Mouse (Mus musculus): ENCODE results near the gene Lyl1. TPM values are rescaled to one million over a fixed set of nuclear protein-coding genes. Genes with fewer than 3 reads are reported as not detected.

The Lyl1 gene
- polyA plus RNA-seq, 1 experiment from 2014 or later: 7.8 TPM

GRCm38 (mm10) chr8:84707267-84707883 is 6.1 kb downstream of the Lyl1 start:
- peak overlapping the region; percentile 52 for H3K4me2 ChIP-seq
- H3K9ac ChIP-seq: peak overlapping the region; percentile 26; the same call in 1 of the 2 replicates
- peaks cover 80% of the 10 kb centered on the region for H3K27me3 ChIP-seq
- H3K4me3 ChIP-seq (replicated peaks): peak overlapping the region; percentile 32
- peaks cover 75% of the 10 kb centered on the region for H3K4me1 ChIP-seq
- WGBS: 11% methylated on average over 22 of the region's 22 CpGs
- no peak for ATAC-seq (replicated peaks; ENCODE audit: low FRiP score)
- H3K36me3 ChIP-seq: no peaks in the 10 kb centered on the region
- no peaks in the 10 kb centered on the region for H3K9me3 ChIP-seq (replicated peaks)
- H3K27ac ChIP-seq: peak overlapping the region; percentile 60

- Histone ChIP-seq H3K36me3 (no peaks in the 10 kb centered on the region), H3K9ac (0 out of 2 replicates have a peak overlapping the region, but pooled peaks have one; percentile 14), H3K27me3 (peaks cover 76% of the 10 kb centered on the region), H3K9me3 (replicated peaks) (no peaks in the 10 kb centered on the region), H3K4me2 (peak overlapping the region; percentile 52), H3K4me3 (replicated peaks) (peak overlapping the region; percentile 32), H3K27ac (peak overlapping the region; percentile 60), H3K4me1 (peaks cover 82% of the 10 kb centered on the region)
- no peak for ATAC-seq (replicated peaks; ENCODE audit: low FRiP score)
- 14% methylated on average over 15 of the region's 15 CpGs for WGBS
Measured at GRCm38 (mm10) chr8:84708071-84708541, 6.8 kb downstream of the Lyl1 start.

- H3K27me3 ChIP-seq: peaks cover 76% of the 10 kb centered on the region
- WGBS: 12% methylated on average over 12 of the region's 12 CpGs
- H3K9me3 ChIP-seq (replicated peaks): no peaks in the 10 kb centered on the region
- H3K4me3 ChIP-seq (replicated peaks): no peak overlapping the region
- peak; percentile 41 for ATAC-seq (replicated peaks; ENCODE audit: low FRiP score)
- H3K4me1 ChIP-seq: peaks cover 85% of the 10 kb centered on the region
- no peak overlapping the region for H3K9ac ChIP-seq
- H3K4me2 ChIP-seq: no peak overlapping the region
- H3K36me3 ChIP-seq: no peaks in the 10 kb centered on the region
- no peak overlapping the region for H3K27ac ChIP-seq
Measured at GRCm38 (mm10) chr8:84708774-84709475, 7.7 kb downstream of the Lyl1 start.

GRCm38 (mm10) chr8:84709931-84710330 is 8.7 kb downstream of the Lyl1 start:
- no peaks in the 10 kb centered on the region for H3K36me3 ChIP-seq
- no peaks in the 10 kb centered on the region for H3K9me3 ChIP-seq (replicated peaks)
- H3K27ac ChIP-seq: no peak overlapping the region
- H3K9ac ChIP-seq: no peak overlapping the region
- peaks cover 76% of the 10 kb centered on the region for H3K27me3 ChIP-seq
- no peak overlapping the region for H3K4me2 ChIP-seq
- ATAC-seq (replicated peaks; ENCODE audit: low FRiP score): no peak
- peaks cover 85% of the 10 kb centered on the region for H3K4me1 ChIP-seq
- no peak overlapping the region for H3K4me3 ChIP-seq (replicated peaks)
- 82% methylated on average over 1 of the region's 1 CpGs for whole genome bisulfite sequencing

- Histone ChIP-seq H3K36me3 (no peaks in the 10 kb centered on the region), H3K4me3 (replicated peaks) (no peak overlapping the region), H3K9ac (0 out of 2 replicates have a peak overlapping the region, but pooled peaks have one; percentile 5), H3K27me3 (peaks cover 73% of the 10 kb centered on the region), H3K4me2 (no peak overlapping the region), H3K27ac (peak overlapping the region; percentile 90), H3K9me3 (replicated peaks) (no peaks in the 10 kb centered on the region), H3K4me1 (peaks cover 83% of the 10 kb centered on the region)
- ATAC-seq (replicated peaks; ENCODE audit: low FRiP score): no peak
- 49% methylated on average over 3 of the region's 3 CpGs for WGBS
Measured at GRCm38 (mm10) chr8:84711312-84711711, 10.1 kb downstream of the Lyl1 start.

- Histone ChIP-seq H3K9ac (0 out of 2 replicates have a peak overlapping the region, but pooled peaks have one; percentile 5), H3K9me3 (replicated peaks) (no peaks in the 10 kb centered on the region), H3K4me3 (replicated peaks) (no peak overlapping the region), H3K36me3 (peaks cover 4% of the 10 kb centered on the region; the same call in 1 of the 2 replicates), H3K4me2 (peak overlapping the region; percentile 38), H3K27ac (peak overlapping the region; percentile 90), H3K27me3 (peaks cover 72% of the 10 kb centered on the region), H3K4me1 (peaks cover 75% of the 10 kb centered on the region)
- ATAC-seq (replicated peaks; ENCODE audit: low FRiP score): peak; percentile 72
- 17% methylated on average over 11 of the region's 11 CpGs for WGBS
Measured at GRCm38 (mm10) chr8:84711933-84712758, 10.9 kb downstream of the Lyl1 start.

- H3K36me3 ChIP-seq: peaks cover 10% of the 10 kb centered on the region; the same call in 1 of the 2 replicates
- 21% methylated on average over 3 of the region's 3 CpGs for WGBS
- H3K27ac ChIP-seq: peak overlapping the region; percentile 90
- H3K4me3 ChIP-seq (replicated peaks): no peak overlapping the region
- no peaks in the 10 kb centered on the region for H3K9me3 ChIP-seq (replicated peaks)
- H3K27me3 ChIP-seq: peaks cover 72% of the 10 kb centered on the region
- ATAC-seq (replicated peaks; ENCODE audit: low FRiP score): no peak
- peaks cover 69% of the 10 kb centered on the region for H3K4me1 ChIP-seq
- peak overlapping the region; percentile 12; the same call in 1 of the 2 replicates for H3K4me2 ChIP-seq
- no peak overlapping the region for H3K9ac ChIP-seq
Measured at GRCm38 (mm10) chr8:84712759-84713120, 11.5 kb downstream of the Lyl1 start.

- H3K9ac ChIP-seq: no peak overlapping the region
- WGBS: 29% methylated on average over 4 of the region's 4 CpGs
- no peak overlapping the region for H3K4me3 ChIP-seq (replicated peaks)
- ATAC-seq (replicated peaks; ENCODE audit: low FRiP score): no peak
- H3K4me1 ChIP-seq: peaks cover 63% of the 10 kb centered on the region
- H3K27me3 ChIP-seq: peaks cover 70% of the 10 kb centered on the region
- peaks cover 11% of the 10 kb centered on the region; the same call in 1 of the 2 replicates for H3K36me3 ChIP-seq
- peak overlapping the region; percentile 12; the same call in 1 of the 2 replicates for H3K4me2 ChIP-seq
- no peaks in the 10 kb centered on the region for H3K9me3 ChIP-seq (replicated peaks)
- H3K27ac ChIP-seq: peak overlapping the region; percentile 90
Measured at GRCm38 (mm10) chr8:84713381-84713780, 12.1 kb downstream of the Lyl1 start.

- 63% methylated on average over 4 of the region's 4 CpGs for WGBS
Measured at GRCm38 (mm10) chr8:84714161-84714560, 12.9 kb downstream of the Lyl1 start.

GRCm38 (mm10) chr8:84715893-84716468 is 14.7 kb downstream of the Lyl1 start:
- Histone ChIP-seq H3K27me3 (peaks cover 73% of the 10 kb centered on the region), H3K4me2 (peak overlapping the region; percentile 22)

More at GRCm38 (mm10) chr8:84714161-84714560, 12.9 kb downstream of the Lyl1 start:
- Histone ChIP-seq H3K9ac (no peak overlapping the region), H3K27me3 (peaks cover 71% of the 10 kb centered on the region), H3K4me2 (no peak overlapping the region), H3K36me3 (peaks cover 11% of the 10 kb centered on the region; the same call in 1 of the 2 replicates), H3K4me3 (replicated peaks) (no peak overlapping the region), H3K27ac (peak overlapping the region; percentile 90), H3K9me3 (replicated peaks) (no peaks in the 10 kb centered on the region), H3K4me1 (peaks cover 56% of the 10 kb centered on the region)
- ATAC-seq (replicated peaks; ENCODE audit: low FRiP score): no peak

GRCm38 (mm10) chr8:84716790-84717189 is 15.5 kb downstream of the Lyl1 start:
- H3K36me3 ChIP-seq: peaks cover 16% of the 10 kb centered on the region; the same call in 1 of the 2 replicates
- H3K4me2 ChIP-seq: no peak overlapping the region
- H3K27ac ChIP-seq: no peak overlapping the region
- H3K4me3 ChIP-seq (replicated peaks): no peak overlapping the region
- H3K9me3 ChIP-seq (replicated peaks): no peaks in the 10 kb centered on the region
- peaks cover 47% of the 10 kb centered on the region for H3K4me1 ChIP-seq
- ATAC-seq (replicated peaks; ENCODE audit: low FRiP score): no peak
- no peak overlapping the region for H3K9ac ChIP-seq
- H3K27me3 ChIP-seq: peaks cover 69% of the 10 kb centered on the region
- WGBS: 90% methylated on average over 11 of the region's 11 CpGs

More at GRCm38 (mm10) chr8:84715893-84716468, 14.7 kb downstream of the Lyl1 start:
- Histone ChIP-seq H3K4me3 (replicated peaks) (0 out of 2 replicates have a peak overlapping the region, but pooled peaks have one; percentile 9), H3K9ac (no peak overlapping the region), H3K9me3 (replicated peaks) (no peaks in the 10 kb centered on the region), H3K4me1 (peaks cover 48% of the 10 kb centered on the region), H3K36me3 (peaks cover 16% of the 10 kb centered on the region; the same call in 1 of the 2 replicates), H3K27ac (no peak overlapping the region)
- 0 out of 2 replicates have a peak, but pooled peaks have one; percentile 3 for ATAC-seq (replicated peaks; ENCODE audit: low FRiP score)
- 12% methylated on average over 27 of the region's 27 CpGs for WGBS

Data from kidney, embryonic 15.5 days (tissue).